Mouse (Mus musculus): ENCODE data around the gene Vmn1r213. TPM values are rescaled to one million over a fixed set of nuclear protein-coding genes. Genes with fewer than 3 reads are reported as not detected.

Gene Vmn1r213
- total and polyA plus RNA-seq, 3 experiments, result not detected

GRCm38 (mm10) chr13:23030118-23030517 is 22.7 kb downstream of the Vmn1r213 start, which contains the start of gene Vmn1r214:
Vmn1r214 (plus strand) TSS chr13:23030418.
- no peaks in the 10 kb centered on the region for H3K4me1 ChIP-seq (ENCODE audit: control insufficient read depth in 1 of 2, insufficient read depth in 2 of 2, low read length in 2 of 2)

GRCm38 (mm10) chr13:23057778-23058177 is 50.3 kb downstream of the Vmn1r213 start:
- no peaks in the 10 kb centered on the region for H3K4me1 ChIP-seq (ENCODE audit: control insufficient read depth in 1 of 2, insufficient read depth in 2 of 2, low read length in 2 of 2)
- no peak overlapping the region for H3K27ac ChIP-seq (ENCODE audit: control insufficient read depth, low read depth, low read length)
- no peaks in the 10 kb centered on the region for H3K9me3 ChIP-seq (replicated peaks; ENCODE audit: insufficient read depth, low read length)
- H3K36me3 ChIP-seq (ENCODE audit: control insufficient read depth in 1 of 2, insufficient read depth in 2 of 2, low read length in 2 of 2), result no peaks in the 10 kb centered on the region
- H3K79me2 ChIP-seq (ENCODE audit: control insufficient read depth, insufficient read depth, low read length, poor library complexity), result no peaks in the 10 kb centered on the region
- no peak overlapping the region for H3K4me3 ChIP-seq (ENCODE audit: control insufficient read depth in 1 of 2, insufficient read depth in 1 of 2, low read depth in 2 of 2, low read length in 2 of 2)
- H3K9ac ChIP-seq (ENCODE audit: control insufficient read depth, low read depth, low read length, poor library complexity, severe bottlenecking), result no peak overlapping the region
- H3K27me3 ChIP-seq (ENCODE audit: control insufficient read depth in 1 of 2, insufficient read depth in 2 of 2, low read length in 2 of 2), result no peaks in the 10 kb centered on the region
- no peak for DNase-seq (ENCODE audit: low read depth, low spot score)
- TF ChIP-seq USF1 (IDR thresholded peaks at IDR 0.05; ENCODE audit: low read depth, low read length) (no peak), USF2 (IDR thresholded peaks at IDR 0.05; ENCODE audit: borderline replicate concordance in 1 of 2, insufficient read depth in 1 of 2, low read depth in 1 of 2, low read length in 2 of 2) (no peak), SIN3A (IDR thresholded peaks at IDR 0.05; ENCODE audit: low read length) (no peak), ETS1 (IDR thresholded peaks at IDR 0.05; ENCODE audit: low read depth, low read length) (no peak), MEF2A (IDR thresholded peaks at IDR 0.05; ENCODE audit: extremely low read depth, insufficient replicate concordance, low read depth, low read length, poor library complexity, severe bottlenecking) (no peak), UBTF (IDR thresholded peaks at IDR 0.05; ENCODE audit: borderline replicate concordance, insufficient read depth, low read depth, low read length) (no peak), TCF12 (IDR thresholded peaks at IDR 0.05; ENCODE audit: low read depth, low read length) (no peak), EP300 (IDR thresholded peaks at IDR 0.05; ENCODE audit: low read depth in 1 of 2, low read length in 2 of 2) (no peak), RCOR1 (IDR thresholded peaks at IDR 0.05; ENCODE audit: low read depth, low read length) (no peak), ELF1 (IDR thresholded peaks at IDR 0.05; ENCODE audit: low read depth, low read length) (no peak), E2F4 (IDR thresholded peaks at IDR 0.05; ENCODE audit: borderline replicate concordance, low read depth, low read length) (no peak), MAFK (IDR thresholded peaks at IDR 0.05; ENCODE audit: borderline replicate concordance, low read depth, low read length) (no peak), POLR2AphosphoS2 (IDR thresholded peaks at IDR 0.05; ENCODE audit: low read length) (no peak), TAL1 (IDR thresholded peaks at IDR 0.05; ENCODE audit: low read length) (no peak), MXI1 (IDR thresholded peaks at IDR 0.05; ENCODE audit: low read depth, low read length) (no peak), JUND (IDR thresholded peaks at IDR 0.05; ENCODE audit: low read depth, low read length) (no peak), NELFE (IDR thresholded peaks at IDR 0.05; ENCODE audit: low read depth, low read length) (no peak), CHD2 (IDR thresholded peaks at IDR 0.05; ENCODE audit: low read length) (no peak), ZNF384 (IDR thresholded peaks at IDR 0.05; ENCODE audit: low read depth, low read length) (no peak)

More at GRCm38 (mm10) chr13:23030118-23030517, 22.7 kb downstream of the Vmn1r213 start, which contains the start of gene Vmn1r214:
- Histone ChIP-seq H3K4me3 (ENCODE audit: control insufficient read depth in 1 of 2, insufficient read depth in 1 of 2, low read depth in 2 of 2, low read length in 2 of 2) (no peak within 1 kb of the TSS), H3K27ac (ENCODE audit: control insufficient read depth, low read depth, low read length) (no peak within 1 kb of the TSS), H3K9ac (ENCODE audit: control insufficient read depth, low read depth, low read length, poor library complexity, severe bottlenecking) (no peak within 1 kb of the TSS), H3K27me3 (ENCODE audit: control insufficient read depth in 1 of 2, insufficient read depth in 2 of 2, low read length in 2 of 2) (no peaks in the 10 kb centered on the region), H3K36me3 (ENCODE audit: control insufficient read depth in 1 of 2, insufficient read depth in 2 of 2, low read length in 2 of 2) (no peaks in the 10 kb centered on the region), H3K9me3 (replicated peaks; ENCODE audit: insufficient read depth, low read length) (no peaks in the 10 kb centered on the region), H3K79me2 (ENCODE audit: control insufficient read depth, insufficient read depth, low read length, poor library complexity) (no peaks in the 10 kb centered on the region)
- TF ChIP-seq GABPA (IDR thresholded peaks at IDR 0.05; ENCODE audit: low read depth, low read length), result no peak
- no peak for TF ChIP-seq MEF2A (IDR thresholded peaks at IDR 0.05; ENCODE audit: extremely low read depth, insufficient replicate concordance, low read depth, low read length, poor library complexity, severe bottlenecking)
- TF ChIP-seq NRF1 (IDR thresholded peaks at IDR 0.05; ENCODE audit: insufficient read depth, low read depth, low read length, poor library complexity, severe bottlenecking), result no peak
- TF ChIP-seq CHD1 (IDR thresholded peaks at IDR 0.05; ENCODE audit: low read depth, low read length), result no peak
- no peak for TF ChIP-seq E2F4 (IDR thresholded peaks at IDR 0.05; ENCODE audit: borderline replicate concordance, low read depth, low read length)
- TF ChIP-seq UBTF (IDR thresholded peaks at IDR 0.05; ENCODE audit: borderline replicate concordance, insufficient read depth, low read depth, low read length), result no peak
- TF ChIP-seq ETS1 (IDR thresholded peaks at IDR 0.05; ENCODE audit: low read depth, low read length), result no peak
- no peak for TF ChIP-seq EP300 (IDR thresholded peaks at IDR 0.05; ENCODE audit: low read depth in 1 of 2, low read length in 2 of 2)
- no peak for TF ChIP-seq ZMIZ1 (IDR thresholded peaks at IDR 0.05; ENCODE audit: low read depth, low read length)
- TF ChIP-seq ZKSCAN1 (IDR thresholded peaks at IDR 0.05; ENCODE audit: low read depth, low read length), result no peak
- no peak for TF ChIP-seq SIN3A (IDR thresholded peaks at IDR 0.05; ENCODE audit: low read length)
- TF ChIP-seq GATA1 (IDR thresholded peaks at IDR 0.05; ENCODE audit: low read depth, low read length), result no peak
- no peak for TF ChIP-seq SMC3 (IDR thresholded peaks at IDR 0.05; ENCODE audit: low read depth, low read length)
- no peak for TF ChIP-seq TAL1 (IDR thresholded peaks at IDR 0.05; ENCODE audit: low read length)
- TF ChIP-seq BHLHE40 (IDR thresholded peaks at IDR 0.05; ENCODE audit: borderline replicate concordance, low read depth, low read length), result no peak
- no peak for TF ChIP-seq RCOR1 (IDR thresholded peaks at IDR 0.05; ENCODE audit: low read depth, low read length)
- TF ChIP-seq RAD21 (IDR thresholded peaks at IDR 0.05; ENCODE audit: low read depth, low read length), result no peak
- no peak for TF ChIP-seq POLR2AphosphoS2 (IDR thresholded peaks at IDR 0.05; ENCODE audit: low read length)
- no peak for TF ChIP-seq USF1 (IDR thresholded peaks at IDR 0.05; ENCODE audit: low read depth, low read length)
- no peak for DNase-seq (ENCODE audit: low read depth, low spot score)
